Mouse (Mus musculus): ENCODE results near the gene Gm17521. TPM values are rescaled to one million over a fixed set of nuclear protein-coding genes. Genes with fewer than 3 reads are reported as not detected.
"Not testable (repeated sequence)": the region's sequence is repeated elsewhere in the genome, so short reads cannot be mapped to it uniquely, and the experiment has no call there.

Gene Gm17521
- polyA plus RNA-seq (2015; fragmentation: Nextera tagmentation; extraction: Ambion mirVana), result not detected in 2 replicates

DNA sequence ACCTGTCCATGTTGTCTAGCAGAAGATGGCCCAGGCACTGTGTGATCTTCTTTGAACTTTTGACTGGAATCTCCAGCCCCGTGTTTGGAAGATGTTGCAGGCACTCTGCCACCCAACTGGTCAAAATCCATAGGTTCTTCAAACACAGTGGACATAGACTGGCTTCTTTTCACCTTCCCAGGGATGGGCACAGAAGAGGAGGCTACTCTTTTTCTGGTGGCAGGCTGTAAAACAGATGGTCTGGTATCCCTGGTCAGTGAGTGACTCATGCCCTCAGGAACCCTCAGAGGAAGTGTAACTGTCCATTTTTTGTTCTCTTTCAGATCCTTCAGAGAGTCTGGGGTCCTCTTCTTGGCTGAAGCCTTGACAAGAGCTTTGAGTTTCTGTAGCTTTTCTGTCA, at the start of gene Gm17521:
Gene Gm17521, minus strand, starts transcription at position 101 of the 400 bp plus-strand sequence.
- not testable (repeated sequence) for H3K4me1 ChIP-seq; H3K27ac ChIP-seq (replicated peaks); H3K9me3 ChIP-seq; H3K27me3 ChIP-seq (replicated peaks); H3K4me3 ChIP-seq; H3K36me3 ChIP-seq; H3K4me2 ChIP-seq; ATAC-seq (ENCODE audit: extremely low read depth, insufficient number of reproducible peaks, low FRiP score, low TSS enrichment); H3K9ac ChIP-seq
- WGBS, result 40% methylated on average over 1 of the region's 1 CpGs

DNA sequence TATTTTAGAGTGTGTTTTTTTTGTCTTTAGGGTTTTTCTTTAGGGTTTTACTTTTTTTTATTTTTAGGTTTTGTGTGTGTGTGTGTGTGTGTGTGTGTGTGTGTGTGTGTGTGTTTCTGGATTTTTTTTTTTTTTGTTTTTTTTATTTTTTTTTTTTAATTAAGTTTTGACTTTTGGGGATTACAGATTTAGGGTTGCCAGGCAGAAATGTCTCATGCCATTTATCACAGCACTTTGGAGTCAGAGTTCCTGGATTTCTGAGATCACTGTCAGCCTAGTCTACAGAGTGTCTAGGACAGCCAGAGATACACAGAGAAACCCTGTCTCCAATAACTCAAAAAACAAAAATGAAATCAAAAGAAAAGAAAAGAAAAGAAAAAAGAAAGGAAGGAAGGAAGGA, 14.5 kb upstream of the Gm17521 start:
- H3K27me3 ChIP-seq (replicated peaks), result no peaks in the 10 kb centered on the region
- no peak overlapping the region for H3K27ac ChIP-seq (replicated peaks)
- no peak overlapping the region for H3K4me3 ChIP-seq
- H3K9ac ChIP-seq, result no peak overlapping the region
- no peak for ATAC-seq (ENCODE audit: extremely low read depth, insufficient number of reproducible peaks, low FRiP score, low TSS enrichment)
- H3K4me1 ChIP-seq, result no peaks in the 10 kb centered on the region
- no peak overlapping the region for H3K4me2 ChIP-seq
- no peaks in the 10 kb centered on the region for H3K9me3 ChIP-seq
- no peaks in the 10 kb centered on the region for H3K36me3 ChIP-seq

DNA sequence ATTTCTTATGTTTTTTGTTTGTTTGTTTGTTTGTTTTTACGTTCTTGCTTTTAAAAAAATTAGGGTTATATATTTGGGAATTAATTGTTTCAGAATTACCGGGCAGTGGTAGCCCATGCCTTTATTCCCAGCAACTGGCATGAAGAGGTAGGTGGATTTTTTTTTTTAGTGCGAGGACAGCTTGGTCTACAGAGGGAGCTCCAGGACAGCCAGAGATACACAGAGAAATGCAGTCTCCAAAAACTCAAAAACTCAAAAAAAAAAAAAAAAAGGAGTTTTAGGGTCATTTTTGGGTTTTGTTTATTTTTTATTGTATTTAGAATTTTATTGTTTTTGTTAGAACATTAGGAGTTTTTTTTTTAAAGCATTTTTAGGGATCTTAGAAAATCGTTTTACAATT, 14.0 kb upstream of the Gm17521 start:
- Histone ChIP-seq H3K4me1 (no peaks in the 10 kb centered on the region), H3K27ac (replicated peaks) (no peak overlapping the region), H3K4me3 (no peak overlapping the region), H3K27me3 (replicated peaks) (no peaks in the 10 kb centered on the region), H3K36me3 (no peaks in the 10 kb centered on the region), H3K9me3 (no peaks in the 10 kb centered on the region), H3K9ac (no peak overlapping the region), H3K4me2 (no peak overlapping the region)
- no peak for ATAC-seq (ENCODE audit: extremely low read depth, insufficient number of reproducible peaks, low FRiP score, low TSS enrichment)
- 56% methylated on average over 4 of the region's 4 CpGs for WGBS

Other genes with a start within 250 kb of the Gm17521 start
- gene Cldn34c1, start 73.8 kb upstream of the Gm17521 start, polyA plus RNA-seq (2015; fragmentation: Nextera tagmentation; extraction: Ambion mirVana), result 7.9 and 10.2 TPM in 2 replicates
- not detected in 2 replicates for gene Srsx, start 192.8 kb upstream of the Gm17521 start, polyA plus RNA-seq (2015; fragmentation: Nextera tagmentation; extraction: Ambion mirVana)
- gene Gm17577, start 217.2 kb upstream of the Gm17521 start, polyA plus RNA-seq (2015; fragmentation: Nextera tagmentation; extraction: Ambion mirVana), result not detected in 2 replicates

Data from heart, embryonic 13.5 days (tissue).